ENCODE assay signal across 28 mouse cellular contexts in the genomic region with DNA sequence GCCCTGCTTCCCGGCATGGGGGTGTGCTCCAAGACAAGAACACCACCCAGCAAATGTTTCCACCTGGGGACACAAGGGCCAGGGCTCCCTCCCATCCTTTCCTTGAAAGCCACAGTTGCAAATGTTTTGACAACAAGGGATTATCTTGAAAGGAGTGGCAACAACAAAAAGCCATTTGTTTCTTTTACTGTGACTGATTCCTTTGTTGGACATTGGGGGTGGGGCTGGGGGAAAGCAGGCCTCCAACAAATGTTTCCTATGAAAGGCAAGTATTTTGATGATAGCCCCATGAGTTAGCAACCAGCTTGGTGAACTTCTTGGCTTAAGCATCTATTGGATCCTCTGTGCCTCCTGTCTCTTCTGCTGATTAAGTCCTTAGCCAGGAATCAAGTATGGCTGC.
DNase-seq lines count a peak whose midpoint lies in the region; ATAC-seq and TF ChIP-seq lines count a peak whose summit lies in the region.
"Had no signal": no experiment of that assay in that cellular context is flagged by ENCODE, and none has a peak within 500 bp of the region (broad histone marks: within the 10 kb centered on the region; RNA-seq: fewer than 3 reads in every experiment).

No protein-coding gene starts in this region.

- ATAC-seq in heart, embryonic 13.5 days (ENCODE audit: extremely low read depth, insufficient number of reproducible peaks, low FRiP score, low TSS enrichment) = no peak
- no peak for ATAC-seq in lung, embryonic 15.5 days (ENCODE audit: borderline replicate concordance, extremely low read depth, low FRiP score, low TSS enrichment)
- ATAC-seq: CD4-positive, CD25-positive, alpha-beta regulatory T cell, adult 4 months; forebrain, embryonic 15.5 days; intestine, postnatal 0 days had no signal

- peaks cover 90% of the 10 kb centered on the region for H3K4me1 ChIP-seq in heart, embryonic 13.5 days
- peaks cover 2% of the 10 kb centered on the region for H3K4me1 ChIP-seq in heart, adult 2 months (ENCODE audit: control insufficient read depth, insufficient read depth, low read length)
- peaks cover 71% of the 10 kb centered on the region for H3K4me1 ChIP-seq in lung, embryonic 15.5 days

- no peak overlapping the region for H3K9ac ChIP-seq in heart, embryonic 13.5 days
- no peak overlapping the region for H3K9ac ChIP-seq in heart, adult 2 months (ENCODE audit: low read depth, low read length)
- no peak overlapping the region for H3K9ac ChIP-seq in lung, embryonic 15.5 days
- H3K9ac ChIP-seq: embryonic facial prominence, embryonic 12.5 days; forebrain, embryonic 15.5 days; limb, embryonic 12.5 days; liver, embryonic 15.5 days; lung, embryonic 14.5 days; midbrain, embryonic 12.5 days; neural tube, embryonic 13.5 days had no signal

- WGBS in heart, embryonic 13.5 days = 24% methylated on average over 1 of the region's 1 CpGs
- 80% methylated on average over 1 of the region's 1 CpGs for WGBS in heart, adult 2 months
- WGBS in lung, embryonic 15.5 days = 28% methylated on average over 1 of the region's 1 CpGs

- intact Hi-C loops in heart, adult 2 months (cut with DNase I) = loop anchor here (5.0 to 10.0 kb wide), 2 partner anchors 349 to 593 kb away; partner anchors contain the start of gene Shq1

- TF ChIP-seq POLR2A in heart, adult 2 months (IDR thresholded peaks at IDR 0.05; ENCODE audit: insufficient read depth, low read depth, low read length) = no peak

- no peak for TF ChIP-seq CTCF in heart, adult 2 months (IDR thresholded peaks at IDR 0.05)

- H3K4me3 ChIP-seq in heart, embryonic 13.5 days = no peak overlapping the region
- H3K4me3 ChIP-seq in heart, adult 2 months = no peak overlapping the region
- H3K4me3 ChIP-seq in lung, embryonic 15.5 days = no peak overlapping the region
- H3K4me3 ChIP-seq: embryonic facial prominence, embryonic 12.5 days; forebrain, embryonic 10.5 days; forebrain, embryonic 15.5 days; gastrocnemius, adult 2 months; limb, embryonic 12.5 days; liver, embryonic 15.5 days; midbrain, embryonic 12.5 days; neural tube, embryonic 13.5 days had no signal

- H3K36me3 ChIP-seq in heart, embryonic 13.5 days = peaks cover 6% of the 10 kb centered on the region; the same call in 1 of the 2 replicates
- H3K36me3 ChIP-seq in heart, adult 2 months (ENCODE audit: control insufficient read depth, insufficient read depth, low read length) = no peaks in the 10 kb centered on the region
- H3K36me3 ChIP-seq in lung, embryonic 15.5 days = no peaks in the 10 kb centered on the region
- H3K36me3 ChIP-seq: forebrain, embryonic 10.5 days; forebrain, embryonic 15.5 days; limb, embryonic 12.5 days; liver, embryonic 15.5 days; midbrain, embryonic 12.5 days; neural tube, embryonic 13.5 days had no signal

- no peak for DNase-seq in heart, adult 2 months
- DNase-seq in lung, postnatal 14 days = no peak
- DNase-seq in ZHBTc4 (ENCODE audit: low read depth, low spot score) = peak; percentile 64
- peak; percentile 54 for DNase-seq in testis, postnatal 10 days (ENCODE audit: low spot score)
- no peak for DNase-seq in kidney, postnatal 36 days
- DNase-seq: adrenal gland, adult 8-10 months; cerebellum, adult 11 months; cerebellum, adult 9-10 months; cerebellum, postnatal 36 days; gastrocnemius, adult 2 months; gastrocnemius, postnatal 36 days; kidney, postnatal 14 days; lung, embryonic 14.5 days; lung, postnatal 36 days; right cerebral cortex, postnatal 4 days; thymus, adult 18-20 months; thymus, postnatal 25 days had no signal

- peak overlapping the region; percentile 55 for H3K27ac ChIP-seq in heart, embryonic 13.5 days (replicated peaks)
- no peak overlapping the region for H3K27ac ChIP-seq in heart, adult 2 months
- peak overlapping the region; percentile 19; the same call in 1 of the 2 replicates for H3K27ac ChIP-seq in lung, embryonic 15.5 days
- H3K27ac ChIP-seq: embryonic facial prominence, embryonic 12.5 days; forebrain, embryonic 10.5 days; forebrain, embryonic 15.5 days; liver, embryonic 15.5 days; midbrain, embryonic 12.5 days; neural tube, embryonic 13.5 days had no signal

- H3K79me2 ChIP-seq in heart, adult 2 months (replicated peaks; ENCODE audit: control insufficient read depth, insufficient read depth, low read length) = no peaks in the 10 kb centered on the region

- H3K9me3 ChIP-seq in heart, embryonic 13.5 days = no peaks in the 10 kb centered on the region
- no peaks in the 10 kb centered on the region for H3K9me3 ChIP-seq in lung, embryonic 15.5 days
- H3K9me3 ChIP-seq: embryonic facial prominence, embryonic 12.5 days; forebrain, embryonic 10.5 days; forebrain, embryonic 15.5 days; limb, embryonic 12.5 days; liver, embryonic 15.5 days; midbrain, embryonic 12.5 days; neural tube, embryonic 13.5 days had no signal

- H3K4me2 ChIP-seq in heart, embryonic 13.5 days = no peak overlapping the region
- no peak overlapping the region for H3K4me2 ChIP-seq in lung, embryonic 15.5 days
- H3K4me2 ChIP-seq: embryonic facial prominence, embryonic 12.5 days; forebrain, embryonic 15.5 days; limb, embryonic 12.5 days; liver, embryonic 15.5 days; lung, embryonic 14.5 days; midbrain, embryonic 12.5 days; neural tube, embryonic 13.5 days had no signal

- H3K27me3 ChIP-seq in heart, embryonic 13.5 days (replicated peaks) = no peaks in the 10 kb centered on the region
- no peaks in the 10 kb centered on the region for H3K27me3 ChIP-seq in heart, adult 2 months (ENCODE audit: control insufficient read depth, insufficient read depth, low read length)
- no peaks in the 10 kb centered on the region for H3K27me3 ChIP-seq in lung, embryonic 15.5 days
- H3K27me3 ChIP-seq: embryonic facial prominence, embryonic 12.5 days; liver, embryonic 15.5 days had no signal

- TF ChIP-seq EP300 in heart, adult 2 months (IDR thresholded peaks at IDR 0.05; ENCODE audit: insufficient read depth, low read depth, low read length) = no peak

Comparison
In these comparisons a context has a peak if more than half of its experiments do, and no peak if none do; other contexts are left out.
1. DNase-seq: peak in ZHBTc4 (single experiment) and testis, postnatal 10 days (single experiment); none in heart, adult 2 months (0 of 2), lung, postnatal 14 days (single experiment) and kidney, postnatal 36 days (0 of 2).